Mouse (Mus musculus): ENCODE data around the gene Sirt2.

Sirt2 gene

GRCm38 (mm10) chr7:28799994-28800393 is 33.5 kb downstream of the Sirt2 start:
- DNase-seq: no peak

GRCm38 (mm10) chr7:28801451-28801850 is 34.9 kb downstream of the Sirt2 start:
- DNase-seq: no peak

- peak; percentile 83 to 88 for DNase-seq
Observed at GRCm38 (mm10) chr7:28801901-28802670, 35.6 kb downstream of the Sirt2 start.

GRCm38 (mm10) chr7:28802846-28803588 is 36.5 kb downstream of the Sirt2 start:
- peak; percentile 69 to 83 for DNase-seq

- no peak for DNase-seq
Observed at GRCm38 (mm10) chr7:28803756-28804155, 37.2 kb downstream of the Sirt2 start.

GRCm38 (mm10) chr7:28806869-28807268 is 40.3 kb downstream of the Sirt2 start:
- DNase-seq: peak in 1 of 2 experiments; percentile 45

- peak; percentile 55 to 56 for DNase-seq
Observed at GRCm38 (mm10) chr7:28807641-28808220, 41.2 kb downstream of the Sirt2 start.

- peak in 1 of 2 experiments; percentile 47 for DNase-seq
Observed at GRCm38 (mm10) chr7:28808221-28808941, 41.8 kb downstream of the Sirt2 start, which contains the start of gene Hnrnpl. Gene Hnrnpl, plus strand, starts transcription at chr7:28808541.

GRCm38 (mm10) chr7:28808957-28809393 is 42.4 kb downstream of the Sirt2 start:
- DNase-seq: peak; percentile 96 to 97

- DNase-seq: peak; percentile 75 to 77
Observed at GRCm38 (mm10) chr7:28809401-28810089, 43.0 kb downstream of the Sirt2 start.

GRCm38 (mm10) chr7:28810107-28811066 is 43.9 kb downstream of the Sirt2 start:
- peak; percentile 98 to 99 for DNase-seq

GRCm38 (mm10) chr7:28811228-28811627 is 44.7 kb downstream of the Sirt2 start:
- peak; percentile 96 to 97 for DNase-seq

GRCm38 (mm10) chr7:28811640-28812275 is 45.2 kb downstream of the Sirt2 start:
- no peak for DNase-seq

- DNase-seq: no peak
Observed at GRCm38 (mm10) chr7:28812436-28812835, 45.9 kb downstream of the Sirt2 start.

GRCm38 (mm10) chr7:28812949-28813348 is 46.4 kb downstream of the Sirt2 start:
- no peak for DNase-seq

- no peak for DNase-seq
Observed at GRCm38 (mm10) chr7:28814306-28815034, 47.9 kb downstream of the Sirt2 start.

- no peak for DNase-seq
Observed at GRCm38 (mm10) chr7:28815230-28815629, 48.7 kb downstream of the Sirt2 start.

GRCm38 (mm10) chr7:28816201-28816600 is 49.7 kb downstream of the Sirt2 start:
- DNase-seq: no peak

GRCm38 (mm10) chr7:28816920-28817319 is 50.4 kb downstream of the Sirt2 start:
- no peak for DNase-seq

GRCm38 (mm10) chr7:28817524-28817923 is 51.0 kb downstream of the Sirt2 start:
- no peak for DNase-seq

All from lung, postnatal 4 days (tissue).